Mouse (Mus musculus): ENCODE results near the gene Hibadh.

The Hibadh gene

GRCm38 (mm10) chr6:52504676-52505460 is 135.3 kb downstream of the Hibadh start:
- DNase-seq (ENCODE audit: low read depth in 1 of 2, low spot score in 2 of 2), result no peak

GRCm38 (mm10) chr6:52502986-52503385 is 137.2 kb downstream of the Hibadh start:
- DNase-seq (ENCODE audit: low read depth in 1 of 2, low spot score in 2 of 2), result no peak

- no peak for DNase-seq (ENCODE audit: low read depth in 1 of 2, low spot score in 2 of 2)
These were observed 138.7 kb downstream of the Hibadh start for GRCm38 (mm10) chr6:52501479-52501878.

All from monocyte, adult 2 months (primary cell).